Mouse (Mus musculus) heart, embryonic 13.5 days (tissue): ENCODE measurements around the gene Sart1. TPM values are rescaled to one million over a fixed set of nuclear protein-coding genes. Genes with fewer than 3 reads are reported as not detected.
"Not testable (repeated sequence)": the region's sequence is repeated elsewhere in the genome, so short reads cannot be mapped to it uniquely, and the experiment has no call there.

Source experiments
- ATAC-seq: fragments of 200-750 bp; cut with Nextera tagmentation; 2 replicates; pipeline ENCODE4 v1.8.0; 2017; ENCODE audit warnings: moderate TSS enrichment; ENCODE audit not compliant: insufficient number of reproducible peaks, low FRiP score, low TSS enrichment; ENCODE audit errors: extremely low read depth
- H3K27ac ChIP-seq: fragments of 300-500 bp; sonication (generic); replicated peaks from 2 replicates; pipeline ENCODE4 v1.5.1; 2015; ENCODE audit warnings: moderate library complexity, mild to moderate bottlenecking, inconsistent platforms
- H3K27me3 ChIP-seq: fragments of 300-500 bp; sonication (generic); replicated peaks from 2 replicates; pipeline ENCODE4 v1.6.1; 2015; ENCODE audit warnings: mild to moderate bottlenecking, inconsistent platforms
- H3K36me3 ChIP-seq: fragments of 300-500 bp; sonication (generic); 2 replicates; pipeline ENCODE4 v1.6.1; 2015; ENCODE audit warnings: mild to moderate bottlenecking, inconsistent platforms
- H3K4me1 ChIP-seq: fragments of 300-500 bp; sonication (generic); 2 replicates; pipeline ENCODE4 v1.6.1; 2015; ENCODE audit warnings: inconsistent platforms
- H3K4me2 ChIP-seq: fragments of 300-500 bp; sonication (generic); 2 replicates; pipeline ENCODE4 v1.6.1; 2015; ENCODE audit warnings: inconsistent platforms, mild to moderate bottlenecking, moderate library complexity
- H3K4me3 ChIP-seq: fragments of 300-500 bp; sonication (generic); 2 replicates; pipeline ENCODE4 v1.5.1; 2015; ENCODE audit warnings: moderate library complexity, mild to moderate bottlenecking, inconsistent platforms
- H3K9ac ChIP-seq: fragments of 300-500 bp; sonication (generic); 2 replicates; pipeline ENCODE4 v1.6.1; 2015; ENCODE audit warnings: inconsistent platforms, mild to moderate bottlenecking, moderate library complexity
- H3K9me3 ChIP-seq: fragments of 300-500 bp; sonication (generic); 2 replicates; pipeline ENCODE4 v1.6.1; 2016; ENCODE audit warnings: inconsistent platforms
- WGBS: fragments of 180-500 bp; shearing (Covaris S2); methylation state at CpG from one replicate; pipeline ENCODE4 v1.1.7; 2015; ENCODE audit warnings: mixed read lengths; 5-methylcytosine and 5-hydroxymethylcytosine counted together
- polyA plus RNA-seq: library from polyadenylated mRNA; unstranded; fragments of >200 nt; fragmentation: Nextera tagmentation; extraction: Ambion mirVana; gene quantifications from 2 replicates; pipeline ENCODE4 v1.2.1, GENCODE M21; 2015

Sart1 gene
- polyA plus RNA-seq, 1 experiment from 2014 or later, result 41.9 TPM

GRCm38 (mm10) chr19:5367455-5367854 is 21.0 kb downstream of the Sart1 start:
- H3K36me3 ChIP-seq, result peaks cover 68% of the 10 kb centered on the region
- peak overlapping the region; percentile 97 for H3K4me2 ChIP-seq
- no peaks in the 10 kb centered on the region for H3K27me3 ChIP-seq
- peak overlapping the region; percentile 100 for H3K4me3 ChIP-seq
- peak overlapping the region; percentile 97 for H3K27ac ChIP-seq
- whole genome bisulfite sequencing, result 8% methylated on average over 11 of the region's 11 CpGs
- H3K4me1 ChIP-seq, result peaks cover 20% of the 10 kb centered on the region
- no peak for ATAC-seq
- peak overlapping the region; percentile 96 for H3K9ac ChIP-seq
- no peaks in the 10 kb centered on the region for H3K9me3 ChIP-seq

- Histone ChIP-seq H3K36me3 (peaks cover 64% of the 10 kb centered on the region), H3K27me3 (no peaks in the 10 kb centered on the region), H3K27ac (peak within 1 kb of the TSS; percentile 97), H3K9me3 (no peaks in the 10 kb centered on the region), H3K4me3 (peak within 1 kb of the TSS; percentile 100), H3K4me1 (peaks cover 20% of the 10 kb centered on the region), H3K9ac (peak within 1 kb of the TSS; percentile 96), H3K4me2 (peak within 1 kb of the TSS; percentile 97)
- WGBS, result under 1% methylated on average over 33 of the region's 33 CpGs
- peak; percentile 11; the same call in 1 of the 2 replicates for ATAC-seq
Measured at GRCm38 (mm10) chr19:5367053-5367359, 21.5 kb downstream of the Sart1 start, which contains the start of gene Banf1. Gene Banf1 (minus strand): TSS chr19:5367168.

- Histone ChIP-seq H3K4me3 (peak within 1 kb of the TSS; percentile 100), H3K27ac (peak within 1 kb of the TSS; percentile 97), H3K9me3 (no peaks in the 10 kb centered on the region), H3K36me3 (peaks cover 58% of the 10 kb centered on the region), H3K4me2 (peak within 1 kb of the TSS; percentile 97), H3K27me3 (no peaks in the 10 kb centered on the region), H3K4me1 (peaks cover 24% of the 10 kb centered on the region), H3K9ac (peak within 1 kb of the TSS; percentile 96)
- under 1% methylated on average over 87 of the region's 92 CpGs for WGBS
- peak; percentile 83 for ATAC-seq
Measured at GRCm38 (mm10) chr19:5366175-5367052, 22.1 kb downstream of the Sart1 start, which contains the start of gene Eif1ad. Gene Eif1ad (plus strand): TSS chr19:5366741.

- no peak for ATAC-seq
- Histone ChIP-seq H3K9me3 (no peaks in the 10 kb centered on the region), H3K4me3 (peak overlapping the region; percentile 100), H3K4me1 (peaks cover 29% of the 10 kb centered on the region), H3K27me3 (no peaks in the 10 kb centered on the region), H3K36me3 (peaks cover 53% of the 10 kb centered on the region), H3K9ac (peak overlapping the region; percentile 96), H3K4me2 (peak overlapping the region; percentile 97), H3K27ac (peak overlapping the region; percentile 97)
- WGBS, result 16% methylated on average over 11 of the region's 11 CpGs
Measured at GRCm38 (mm10) chr19:5365751-5366150, 22.8 kb downstream of the Sart1 start.

GRCm38 (mm10) chr19:5364124-5364523 is 24.4 kb downstream of the Sart1 start:
- H3K9me3 ChIP-seq, result no peaks in the 10 kb centered on the region
- ATAC-seq, result no peak
- H3K27me3 ChIP-seq, result no peaks in the 10 kb centered on the region
- H3K4me3 ChIP-seq, result no peak overlapping the region
- peaks cover 37% of the 10 kb centered on the region for H3K36me3 ChIP-seq
- WGBS, result 80% methylated on average over 2 of the region's 2 CpGs
- H3K27ac ChIP-seq, result no peak overlapping the region
- H3K9ac ChIP-seq, result no peak overlapping the region
- H3K4me1 ChIP-seq, result peaks cover 29% of the 10 kb centered on the region
- H3K4me2 ChIP-seq, result no peak overlapping the region

- no peak overlapping the region for H3K4me3 ChIP-seq
- H3K4me2 ChIP-seq, result no peak overlapping the region
- no peaks in the 10 kb centered on the region for H3K9me3 ChIP-seq
- H3K4me1 ChIP-seq, result peaks cover 16% of the 10 kb centered on the region
- H3K36me3 ChIP-seq, result peaks cover 25% of the 10 kb centered on the region
- no peak for ATAC-seq
- no peak overlapping the region for H3K9ac ChIP-seq
- no peaks in the 10 kb centered on the region for H3K27me3 ChIP-seq
- WGBS, result 82% methylated on average over 2 of the region's 2 CpGs
- H3K27ac ChIP-seq, result no peak overlapping the region
Measured at GRCm38 (mm10) chr19:5362186-5362585, 26.3 kb downstream of the Sart1 start.

GRCm38 (mm10) chr19:5356080-5356479 is 32.4 kb downstream of the Sart1 start:
- H3K4me2 ChIP-seq, result no peak overlapping the region
- no peaks in the 10 kb centered on the region for H3K36me3 ChIP-seq
- no peak overlapping the region for H3K27ac ChIP-seq
- ATAC-seq, result no peak
- H3K4me3 ChIP-seq, result no peak overlapping the region
- no peaks in the 10 kb centered on the region for H3K27me3 ChIP-seq
- no peaks in the 10 kb centered on the region for H3K9me3 ChIP-seq
- no CpG with 5 or more reads among the region's 1 CpGs for WGBS
- H3K9ac ChIP-seq, result no peak overlapping the region
- 0 out of 2 replicates have a peak, but pooled peaks cover 2% of the 10 kb centered on the region for H3K4me1 ChIP-seq

- Histone ChIP-seq H3K4me1 (peaks cover 7% of the 10 kb centered on the region), H3K36me3 (no peaks in the 10 kb centered on the region), H3K4me3 (no peak overlapping the region), H3K9ac (no peak overlapping the region), H3K9me3 (no peaks in the 10 kb centered on the region), H3K4me2 (no peak overlapping the region), H3K27me3 (peaks cover 13% of the 10 kb centered on the region), H3K27ac (no peak overlapping the region)
- ATAC-seq, result no peak
- 69% methylated on average over 2 of the region's 2 CpGs for WGBS
Measured at GRCm38 (mm10) chr19:5353609-5354008, 34.9 kb downstream of the Sart1 start.

- Histone ChIP-seq H3K4me1 (peaks cover 19% of the 10 kb centered on the region), H3K9ac (peak within 1 kb of the TSS; percentile 79), H3K4me3 (peak within 1 kb of the TSS; percentile 50), H3K27me3 (peaks cover 20% of the 10 kb centered on the region), H3K4me2 (peak within 1 kb of the TSS; percentile 81)
- WGBS, result 59% methylated on average over 6 of the region's 6 CpGs
- not testable (repeated sequence) for H3K36me3 ChIP-seq, H3K9me3 ChIP-seq, ATAC-seq, H3K27ac ChIP-seq
Measured at GRCm38 (mm10) chr19:5349502-5349873, 39.0 kb downstream of the Sart1 start, which contains the start of gene Cst6. Gene Cst6 (minus strand): TSS chr19:5349574.

- Histone ChIP-seq H3K4me2 (peak overlapping the region; percentile 81), H3K4me3 (peak overlapping the region; percentile 50), H3K36me3 (no peaks in the 10 kb centered on the region), H3K27me3 (peaks cover 20% of the 10 kb centered on the region), H3K9ac (peak overlapping the region; percentile 79), H3K27ac (no peak overlapping the region), H3K4me1 (peaks cover 19% of the 10 kb centered on the region), H3K9me3 (no peaks in the 10 kb centered on the region)
- no peak for ATAC-seq
- 7% methylated on average over 34 of the region's 34 CpGs for WGBS
Measured at GRCm38 (mm10) chr19:5348526-5349501, 39.7 kb downstream of the Sart1 start.

- no peak overlapping the region for H3K27ac ChIP-seq
- H3K9me3 ChIP-seq, result no peaks in the 10 kb centered on the region
- H3K4me2 ChIP-seq, result no peak overlapping the region
- H3K4me3 ChIP-seq, result no peak overlapping the region
- no peaks in the 10 kb centered on the region for H3K36me3 ChIP-seq
- ATAC-seq, result no peak
- no peak overlapping the region for H3K9ac ChIP-seq
- H3K27me3 ChIP-seq, result peaks cover 20% of the 10 kb centered on the region
- WGBS, result 66% methylated on average over 6 of the region's 6 CpGs
- peaks cover 19% of the 10 kb centered on the region for H3K4me1 ChIP-seq
Measured at GRCm38 (mm10) chr19:5348064-5348463, 40.4 kb downstream of the Sart1 start.
